Mouse (Mus musculus) urinary bladder, adult 2 months (tissue): ENCODE measurements around the gene Stn1. TPM values are rescaled to one million over a fixed set of nuclear protein-coding genes. Genes with fewer than 3 reads are reported as not detected.

ENCODE experiments used
- DNase-seq: peaks from one replicate; pipeline ENCODE4 v3.0.0; 2022; ENCODE audit warnings: low spot score
- polyA plus RNA-seq: library from polyadenylated mRNA; depleted of rRNA; stranded (reverse); fragments of >200 nt; gene quantifications from 2 replicates; pipeline ENCODE4 v1.2.3, GENCODE M21; 2012

Gene Stn1
- polyA plus RNA-seq, 1 experiment, result 21.2 TPM

- no peak for DNase-seq
Observed at GRCm38 (mm10) chr19:47545055-47545454, 7.7 kb upstream of the Stn1 start.

GRCm38 (mm10) chr19:47542441-47542840 lies 5.1 kb upstream of the Stn1 start:
- DNase-seq, result no peak

GRCm38 (mm10) chr19:47538801-47539200 lies 1.5 kb upstream of the Stn1 start:
- DNase-seq, result no peak

- no peak for DNase-seq
Observed at GRCm38 (mm10) chr19:47537879-47538278, 572 bp upstream of the Stn1 start.

- DNase-seq, result peak; percentile 87
Observed at GRCm38 (mm10) chr19:47536521-47537299, 597 bp downstream of the Stn1 start.

GRCm38 (mm10) chr19:47534131-47534530 lies 3.2 kb downstream of the Stn1 start:
- no peak for DNase-seq

- no peak for DNase-seq
Observed at GRCm38 (mm10) chr19:47532449-47532848, 4.9 kb downstream of the Stn1 start.

GRCm38 (mm10) chr19:47531309-47531708 lies 6.0 kb downstream of the Stn1 start:
- no peak for DNase-seq

- DNase-seq, result no peak
Observed at GRCm38 (mm10) chr19:47526239-47526986, 10.9 kb downstream of the Stn1 start.

GRCm38 (mm10) chr19:47524905-47525304 lies 12.4 kb downstream of the Stn1 start:
- no peak for DNase-seq

GRCm38 (mm10) chr19:47521403-47521802 lies 15.9 kb downstream of the Stn1 start:
- no peak for DNase-seq

GRCm38 (mm10) chr19:47519163-47519893 lies 18.0 kb downstream of the Stn1 start:
- DNase-seq, result no peak

GRCm38 (mm10) chr19:47518475-47519162 lies 18.7 kb downstream of the Stn1 start:
- no peak for DNase-seq

GRCm38 (mm10) chr19:47517570-47517969 lies 19.7 kb downstream of the Stn1 start:
- DNase-seq, result no peak

- DNase-seq, result no peak
Observed at GRCm38 (mm10) chr19:47516879-47517278, 20.4 kb downstream of the Stn1 start.

GRCm38 (mm10) chr19:47515091-47515490 lies 22.2 kb downstream of the Stn1 start:
- no peak for DNase-seq

GRCm38 (mm10) chr19:47513618-47513897 lies 23.7 kb downstream of the Stn1 start:
- no peak for DNase-seq

GRCm38 (mm10) chr19:47512794-47513617 lies 24.3 kb downstream of the Stn1 start:
- no peak for DNase-seq

- DNase-seq, result no peak
Observed at GRCm38 (mm10) chr19:47511958-47512357, 25.3 kb downstream of the Stn1 start.

- DNase-seq, result no peak
Observed at GRCm38 (mm10) chr19:47511294-47511675, 26.0 kb downstream of the Stn1 start.
